Mouse (Mus musculus) neural tube, embryonic 11.5 days (tissue): ENCODE data around the gene Gm20388. TPM values are rescaled to one million over a fixed set of nuclear protein-coding genes. Genes with fewer than 3 reads are reported as not detected.

Source experiments
- ATAC-seq: fragments of 200-750 bp; cut with Nextera tagmentation; 2 replicates; pipeline ENCODE4 v1.8.0; 2017; ENCODE audit warnings: moderate number of reproducible peaks, mild to moderate bottlenecking, moderate TSS enrichment, moderate library complexity; ENCODE audit not compliant: insufficient read depth, low FRiP score, low TSS enrichment
- DNase-seq: peaks from one replicate; pipeline ENCODE4 v3.0.0-alpha.2; 2015; ENCODE audit warnings: low spot score
- H3K27ac ChIP-seq: fragments of 300-500 bp; sonication (generic); 2 replicates; pipeline ENCODE4 v1.5.1; 2014; ENCODE audit warnings: low read depth, mild to moderate bottlenecking, low read length
- H3K27me3 ChIP-seq: fragments of 300-500 bp; sonication (generic); 2 replicates; pipeline ENCODE4 v1.6.1; 2014; ENCODE audit warnings: mild to moderate bottlenecking, low read length, mixed read lengths; ENCODE audit not compliant: control insufficient read depth, insufficient read depth
- H3K36me3 ChIP-seq: fragments of 300-500 bp; sonication (generic); 2 replicates; pipeline ENCODE4 v1.6.1; 2014; ENCODE audit warnings: mild to moderate bottlenecking, low read length, moderate library complexity, mixed read lengths; ENCODE audit not compliant: control insufficient read depth, insufficient read depth
- H3K4me1 ChIP-seq: fragments of 300-500 bp; sonication (generic); 2 replicates; pipeline ENCODE4 v1.6.1; 2014; ENCODE audit warnings: low read length, mixed read lengths; ENCODE audit not compliant: control insufficient read depth, insufficient read depth
- H3K4me2 ChIP-seq: fragments of 300-500 bp; sonication (generic); 2 replicates; pipeline ENCODE4 v1.6.1; 2014; ENCODE audit warnings: low read depth, mild to moderate bottlenecking, moderate library complexity
- H3K4me3 ChIP-seq: fragments of 300-500 bp; sonication (generic); 2 replicates; pipeline ENCODE4 v1.5.1; 2014; ENCODE audit warnings: low read depth, low read length
- H3K9ac ChIP-seq: fragments of 300-500 bp; sonication (generic); 2 replicates; pipeline ENCODE4 v1.6.1; 2014; ENCODE audit warnings: mild to moderate bottlenecking, low read length
- H3K9me3 ChIP-seq: fragments of 300-500 bp; sonication (generic); 2 replicates; pipeline ENCODE4 v1.6.1; 2016; ENCODE audit warnings: low read length; ENCODE audit not compliant: control insufficient read depth
- WGBS: fragments of 180-500 bp; shearing (Covaris S2); extraction: QIAGEN DNeasy Blood & Tissue Kit; methylation state at CpG from one replicate; pipeline ENCODE4 v1.1.7; 2014; 5-methylcytosine and 5-hydroxymethylcytosine counted together
- polyA plus RNA-seq: library from polyadenylated mRNA; unstranded; fragments of >200 nt; fragmentation: Nextera tagmentation; extraction: Ambion mirVana; gene quantifications from 2 replicates; pipeline ENCODE4 v1.2.1, GENCODE M21; 2014

Gene Gm20388
- polyA plus RNA-seq, 1 experiment from 2014 or later: not detected

DNA sequence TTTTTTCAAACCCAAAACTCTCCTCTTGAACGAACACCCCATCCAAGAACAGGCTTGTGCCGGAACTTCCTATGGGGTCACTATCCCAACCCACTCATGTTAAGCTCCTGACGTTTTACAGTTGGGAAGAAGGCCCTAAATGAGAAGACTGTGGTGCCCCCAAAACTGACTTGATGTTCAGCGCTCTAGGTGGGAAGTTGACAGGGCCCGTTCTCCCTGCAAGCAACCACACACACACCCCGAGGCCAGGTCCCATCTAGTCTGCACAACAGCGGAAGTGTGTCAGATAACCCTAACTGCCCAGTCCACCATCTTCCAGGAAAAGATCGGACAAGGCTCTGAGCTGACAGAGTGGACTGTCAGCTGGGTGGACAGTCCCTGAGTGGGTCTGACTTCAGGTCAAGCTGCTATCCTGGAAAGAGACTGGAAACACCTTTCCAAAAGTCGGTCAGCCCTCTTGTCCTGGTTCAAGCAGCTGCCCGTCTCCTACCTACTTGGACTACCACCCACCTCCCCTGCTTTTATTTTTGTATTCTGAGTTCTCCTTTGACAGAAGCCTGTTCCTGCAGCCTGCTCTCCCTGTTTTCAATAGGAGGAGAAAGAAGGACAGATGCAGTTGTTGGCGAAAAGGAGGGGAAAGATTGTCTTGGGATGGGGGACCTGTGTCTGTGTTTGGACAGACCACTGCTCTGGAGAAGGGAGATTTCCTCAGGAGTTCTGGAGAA, 1161.9 kb downstream of the Gm20388 start:
- Histone ChIP-seq H3K9ac (no peak overlapping the region), H3K4me3 (no peak overlapping the region), H3K36me3 (no peaks in the 10 kb centered on the region), H3K4me2 (no peak overlapping the region), H3K27ac (no peak overlapping the region), H3K27me3 (peaks cover 89% of the 10 kb centered on the region), H3K9me3 (no peaks in the 10 kb centered on the region), H3K4me1 (0 out of 2 replicates have a peak, but pooled peaks cover 4% of the 10 kb centered on the region)
- ATAC-seq (no peak), DNase-seq (no peak)
- 3% methylated on average over 11 of the region's 11 CpGs for WGBS

DNA sequence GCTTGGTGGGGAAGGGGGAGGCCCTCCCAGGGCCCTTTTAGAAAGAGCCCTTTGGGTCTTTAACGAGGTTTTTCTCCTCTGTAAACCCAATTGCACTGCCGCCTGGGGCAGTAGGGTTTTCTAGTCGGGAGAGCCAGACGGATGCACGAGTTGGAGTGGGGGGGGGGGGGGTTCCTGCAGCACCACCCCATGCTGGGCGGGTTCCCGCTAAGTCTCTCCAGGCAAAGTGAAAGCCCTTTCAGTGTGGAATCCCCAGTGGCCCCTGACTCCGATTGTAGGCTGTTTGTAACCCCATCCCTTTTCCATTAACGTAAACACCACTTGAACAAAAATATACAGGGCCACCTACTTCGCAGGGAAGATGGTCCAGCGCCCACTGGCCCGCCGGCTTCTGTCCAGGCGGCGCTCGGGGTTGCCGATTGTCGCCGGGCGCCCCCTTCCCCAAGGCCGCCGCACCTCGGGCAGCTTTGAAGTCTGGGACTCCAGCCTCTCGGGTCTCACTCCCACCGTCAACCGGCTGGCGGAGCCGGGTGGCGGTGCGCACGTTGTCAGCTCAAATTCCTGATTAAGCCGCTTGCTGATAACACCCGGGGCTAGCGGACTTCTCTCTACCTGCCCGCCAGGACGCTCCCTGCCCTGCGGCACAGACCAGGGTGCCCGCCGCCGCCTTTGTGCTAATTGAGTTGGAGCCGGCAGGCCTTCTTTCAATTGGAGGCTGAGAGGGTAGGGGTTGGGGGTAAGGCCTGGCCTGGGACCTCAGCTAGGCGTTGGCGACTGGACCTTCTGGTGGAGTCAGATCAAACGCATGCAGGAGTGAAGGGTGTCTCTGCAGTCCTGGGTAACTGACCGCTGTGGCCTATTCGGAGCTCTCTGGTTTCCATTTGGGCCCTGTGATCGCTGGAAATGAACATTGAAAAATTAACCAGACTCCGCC, 1162.8 kb downstream of the Gm20388 start:
- no peak overlapping the region for H3K9ac ChIP-seq
- DNase-seq (no peak), ATAC-seq (no peak)
- H3K36me3 ChIP-seq: no peaks in the 10 kb centered on the region
- no peaks in the 10 kb centered on the region for H3K9me3 ChIP-seq
- H3K27me3 ChIP-seq: peaks cover 94% of the 10 kb centered on the region
- no peak overlapping the region for H3K4me2 ChIP-seq
- H3K4me1 ChIP-seq: 0 out of 2 replicates have a peak, but pooled peaks cover 4% of the 10 kb centered on the region
- H3K4me3 ChIP-seq: no peak overlapping the region
- no peak overlapping the region for H3K27ac ChIP-seq
- WGBS: under 1% methylated on average over 48 of the region's 48 CpGs

DNA sequence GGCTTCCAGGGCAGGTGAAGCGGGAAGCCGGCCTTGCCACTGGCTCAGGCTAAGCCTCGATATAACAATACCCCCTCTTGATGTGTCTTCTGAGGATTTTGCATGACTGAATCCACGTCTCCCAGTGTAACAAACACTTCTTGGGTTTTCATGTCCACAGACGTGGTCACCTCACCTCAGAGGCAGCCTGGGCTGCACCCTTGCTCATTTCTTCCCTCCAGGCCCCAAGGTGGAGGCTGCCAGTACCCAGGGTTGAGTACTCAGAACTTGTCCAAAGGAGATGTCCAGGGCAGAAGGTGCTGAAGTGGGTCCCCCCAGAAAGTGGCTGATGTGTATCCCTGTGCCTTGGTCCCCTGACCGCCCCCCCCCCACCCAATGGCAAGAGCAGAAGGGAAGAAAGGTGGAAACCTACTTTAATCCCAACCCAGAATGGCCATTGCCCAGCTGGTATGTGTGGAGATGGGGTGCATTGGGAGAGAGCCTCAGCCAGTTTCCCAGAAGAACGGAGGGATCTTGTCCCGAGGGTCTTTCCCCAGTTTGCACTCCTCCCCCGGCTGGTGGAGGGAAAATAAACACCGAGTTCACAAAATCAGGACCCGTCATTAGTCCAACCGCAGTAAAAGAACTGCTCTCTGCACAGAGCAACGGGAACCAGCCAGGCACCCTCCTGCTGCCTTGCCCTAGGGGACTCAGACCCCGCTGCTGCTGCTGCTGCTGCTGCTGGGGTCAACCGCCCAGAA, 1163.6 kb downstream of the Gm20388 start:
- Histone ChIP-seq H3K4me3 (no peak overlapping the region), H3K27me3 (peaks cover 94% of the 10 kb centered on the region), H3K4me1 (0 out of 2 replicates have a peak, but pooled peaks cover 4% of the 10 kb centered on the region), H3K27ac (no peak overlapping the region), H3K9me3 (no peaks in the 10 kb centered on the region), H3K4me2 (no peak overlapping the region), H3K36me3 (no peaks in the 10 kb centered on the region), H3K9ac (no peak overlapping the region)
- ATAC-seq (no peak), DNase-seq (no peak)
- under 1% methylated on average over 15 of the region's 15 CpGs for WGBS

DNA sequence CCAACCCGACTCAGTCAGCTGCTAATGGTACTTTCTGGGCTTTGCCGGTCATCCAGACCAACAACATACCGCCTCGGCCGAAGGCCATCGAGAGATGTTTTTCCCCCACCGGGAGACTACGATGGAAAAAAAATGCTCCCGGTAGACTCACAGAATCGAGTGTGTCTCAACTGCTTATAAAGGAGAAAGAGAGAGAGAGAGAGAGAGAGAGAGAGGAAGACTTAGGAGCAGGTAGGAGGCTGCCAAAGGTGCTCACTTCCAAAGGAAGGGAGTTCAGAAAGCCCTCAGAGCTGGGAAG, 1164.2 kb downstream of the Gm20388 start:
- DNase-seq: no peak
- Histone ChIP-seq H3K27ac (no peak overlapping the region), H3K36me3 (no peaks in the 10 kb centered on the region), H3K27me3 (peaks cover 95% of the 10 kb centered on the region), H3K9me3 (no peaks in the 10 kb centered on the region), H3K9ac (no peak overlapping the region), H3K4me1 (0 out of 2 replicates have a peak, but pooled peaks cover 4% of the 10 kb centered on the region), H3K4me3 (no peak overlapping the region), H3K4me2 (no peak overlapping the region)
- ATAC-seq: no peak
- WGBS: 1% methylated on average over 10 of the region's 10 CpGs

DNA sequence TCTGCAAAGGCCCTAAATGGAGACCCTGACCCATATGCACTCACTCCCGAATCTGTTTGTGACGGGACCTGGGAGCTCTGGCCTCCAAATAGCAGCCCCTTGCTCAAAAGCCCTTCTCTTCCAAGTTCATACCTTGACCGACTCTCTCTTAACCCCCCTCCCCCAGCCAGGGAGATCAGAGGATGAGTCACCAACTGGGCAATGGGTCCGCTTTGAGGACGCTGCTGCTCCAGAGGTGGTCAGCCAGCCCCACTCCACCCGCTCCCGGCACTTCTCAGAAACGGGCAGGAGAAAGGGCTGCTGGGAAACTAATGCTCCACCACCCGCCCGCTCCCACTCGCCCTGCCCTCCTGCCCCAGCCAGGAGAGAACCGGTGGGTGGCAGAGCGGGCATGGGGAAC, 1165.3 kb downstream of the Gm20388 start:
- H3K4me1 ChIP-seq: 0 out of 2 replicates have a peak, but pooled peaks cover 4% of the 10 kb centered on the region
- no peak overlapping the region for H3K4me3 ChIP-seq
- H3K4me2 ChIP-seq: no peak overlapping the region
- no peaks in the 10 kb centered on the region for H3K9me3 ChIP-seq
- no peak overlapping the region for H3K9ac ChIP-seq
- DNase-seq (no peak), ATAC-seq (no peak)
- under 1% methylated on average over 13 of the region's 13 CpGs for WGBS
- peaks cover 95% of the 10 kb centered on the region for H3K27me3 ChIP-seq
- no peaks in the 10 kb centered on the region for H3K36me3 ChIP-seq
- no peak overlapping the region for H3K27ac ChIP-seq

DNA sequence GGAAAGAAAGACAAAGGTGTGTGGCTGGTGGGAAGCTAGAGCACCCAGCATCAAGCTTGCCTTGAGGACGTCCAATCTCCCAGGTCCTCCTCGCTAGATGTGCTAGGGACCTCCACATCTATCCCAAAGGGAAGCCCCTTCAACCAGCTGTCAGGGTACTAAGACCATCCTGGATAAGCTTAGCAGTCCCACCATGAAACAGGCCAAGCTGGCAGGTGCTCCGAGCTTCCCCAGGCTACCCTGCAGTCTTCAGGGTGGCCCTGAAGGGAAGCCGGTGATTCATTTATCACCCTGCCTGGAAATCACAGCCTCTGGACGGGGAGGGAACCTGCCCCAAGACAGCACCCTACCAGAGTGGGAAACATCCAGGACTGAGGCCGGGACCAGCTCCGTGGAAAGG, 1165.9 kb downstream of the Gm20388 start:
- WGBS: under 1% methylated on average over 7 of the region's 7 CpGs

DNA sequence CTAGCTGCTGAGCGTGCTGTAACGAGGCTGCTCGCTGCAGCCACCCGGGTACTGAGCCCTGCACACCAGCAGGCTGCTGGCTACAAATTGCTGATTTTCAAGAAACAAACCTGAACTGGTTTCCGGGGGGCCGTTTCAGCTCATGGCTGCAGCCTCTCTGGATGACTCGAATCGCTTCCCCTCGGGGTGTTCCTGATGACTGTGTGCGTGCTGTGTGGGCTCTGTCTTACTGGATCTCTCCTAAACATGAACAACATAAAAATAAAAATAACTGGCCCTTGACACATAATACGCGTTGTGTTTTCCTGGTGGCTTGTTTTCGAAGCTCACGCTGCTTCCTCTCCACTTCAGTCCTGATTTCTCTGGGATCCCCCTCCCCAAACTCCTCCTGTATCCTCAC, 1168.1 kb downstream of the Gm20388 start:
- Histone ChIP-seq H3K27ac (no peak overlapping the region), H3K4me2 (no peak overlapping the region), H3K4me3 (no peak overlapping the region), H3K27me3 (peaks cover 95% of the 10 kb centered on the region), H3K36me3 (no peaks in the 10 kb centered on the region), H3K4me1 (peaks cover 3% of the 10 kb centered on the region; the same call in 1 of the 2 replicates), H3K9me3 (no peaks in the 10 kb centered on the region), H3K9ac (no peak overlapping the region)
- DNase-seq (no peak), ATAC-seq (no peak)
- WGBS: 2% methylated on average over 14 of the region's 14 CpGs

More for the DNA sequence above, 1165.9 kb downstream of the Gm20388 start:
- Histone ChIP-seq H3K27me3 (peaks cover 95% of the 10 kb centered on the region), H3K4me3 (no peak overlapping the region), H3K4me2 (no peak overlapping the region), H3K27ac (no peak overlapping the region), H3K4me1 (0 out of 2 replicates have a peak, but pooled peaks cover 4% of the 10 kb centered on the region), H3K9me3 (no peaks in the 10 kb centered on the region), H3K9ac (no peak overlapping the region), H3K36me3 (no peaks in the 10 kb centered on the region)
- ATAC-seq: no peak
- DNase-seq: no peak

DNA sequence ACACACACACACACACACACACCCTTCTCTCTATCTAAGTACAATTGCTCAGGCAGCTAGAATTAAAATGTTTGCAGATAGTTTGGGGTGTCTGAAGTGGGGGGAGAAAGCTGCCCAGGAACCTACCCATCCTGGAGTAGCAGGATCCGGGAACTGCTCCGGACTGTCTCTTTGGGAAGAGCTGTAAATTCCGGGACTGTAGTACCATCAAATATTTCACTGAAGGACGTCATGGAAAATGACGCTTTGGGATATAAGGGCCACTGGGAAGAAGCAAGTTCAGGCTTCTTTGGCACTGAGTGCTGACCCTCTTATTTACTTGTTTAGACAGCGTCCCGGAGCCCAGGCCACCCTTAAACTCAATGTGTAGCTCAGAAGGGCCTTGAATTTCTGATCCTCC, 1168.6 kb downstream of the Gm20388 start:
- no peak for DNase-seq
- Histone ChIP-seq H3K27ac (no peak overlapping the region), H3K4me1 (peaks cover 5% of the 10 kb centered on the region), H3K4me2 (no peak overlapping the region), H3K36me3 (no peaks in the 10 kb centered on the region), H3K9ac (no peak overlapping the region), H3K4me3 (no peak overlapping the region), H3K27me3 (peaks cover 95% of the 10 kb centered on the region), H3K9me3 (no peaks in the 10 kb centered on the region)
- no peak for ATAC-seq
- WGBS: 2% methylated on average over 7 of the region's 7 CpGs
